Mouse (Mus musculus) ovary, adult 18-20 months (tissue): ENCODE measurements around the gene Atp8a2.

ENCODE experiments used
- DNase-seq: peaks from one replicate; pipeline ENCODE4 v3.0.0; 2022; ENCODE audit warnings: low spot score, mixed read lengths

Gene Atp8a2

DNA sequence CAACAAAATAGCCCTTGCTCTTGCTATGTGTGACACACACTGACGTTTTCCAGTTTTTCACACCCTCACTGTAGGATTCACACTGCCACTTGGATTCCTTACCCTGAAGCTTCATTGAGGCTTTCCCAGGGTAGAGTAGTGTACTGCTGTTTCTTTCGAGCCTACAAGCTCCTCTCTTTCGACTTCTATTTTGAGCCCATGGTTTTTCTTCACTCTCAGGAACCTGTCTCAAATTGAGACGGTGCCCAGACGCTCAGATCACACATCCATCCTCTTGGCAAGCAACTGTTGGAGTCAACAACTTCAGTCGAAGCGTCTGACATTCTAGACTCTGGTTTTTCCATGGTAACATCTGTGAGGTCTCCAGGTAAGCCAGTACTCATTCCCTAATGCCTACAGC is at the start of gene Atp8a2:
Gene Atp8a2, minus strand, starts transcription at position 296 of the 400 bp plus-strand sequence.
- no peak for DNase-seq

- DNase-seq = no peak
These were observed 41.6 kb upstream of the Atp8a2 start for GRCm38 (mm10) chr14:60238551-60238950.

DNA sequence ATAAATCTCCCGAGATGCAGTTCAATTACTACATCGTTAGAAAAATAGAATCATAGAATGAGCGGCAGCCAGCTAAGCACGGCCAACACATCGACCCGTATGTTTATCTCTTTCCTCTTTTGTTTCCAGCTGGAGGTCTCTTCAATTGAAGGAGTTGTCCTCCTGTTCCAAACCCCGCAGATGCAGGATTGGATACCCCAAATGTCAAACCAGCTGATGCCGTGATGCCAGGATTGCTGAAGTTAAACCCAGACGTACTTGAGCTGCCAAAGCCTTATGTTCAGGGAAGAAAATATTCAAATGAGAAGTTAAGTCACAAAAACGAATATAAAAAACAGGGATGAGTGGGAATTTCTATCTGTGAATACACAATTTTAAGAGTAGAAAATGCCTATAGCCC is 22.9 kb upstream of the Atp8a2 start:
- no peak for DNase-seq

DNA sequence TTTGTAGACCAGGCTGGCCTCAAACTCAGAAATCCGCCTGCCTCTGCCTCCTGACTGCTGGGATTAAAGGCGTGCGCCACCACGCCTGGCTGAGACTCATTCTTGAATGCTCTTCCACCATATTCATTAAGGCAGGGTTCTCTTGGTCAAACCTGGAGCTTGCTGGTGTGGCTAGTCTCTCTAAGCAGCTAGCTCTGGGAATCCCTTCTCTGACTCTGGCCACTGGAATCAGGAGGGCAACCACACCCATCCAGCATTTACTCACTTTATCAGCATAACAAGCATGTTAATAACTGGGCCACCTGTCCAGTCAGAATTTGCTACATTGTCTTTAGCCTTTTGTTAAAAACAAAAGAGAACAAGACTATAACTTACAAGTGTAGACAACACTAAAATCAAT is 20.6 kb upstream of the Atp8a2 start:
- no peak for DNase-seq

DNA sequence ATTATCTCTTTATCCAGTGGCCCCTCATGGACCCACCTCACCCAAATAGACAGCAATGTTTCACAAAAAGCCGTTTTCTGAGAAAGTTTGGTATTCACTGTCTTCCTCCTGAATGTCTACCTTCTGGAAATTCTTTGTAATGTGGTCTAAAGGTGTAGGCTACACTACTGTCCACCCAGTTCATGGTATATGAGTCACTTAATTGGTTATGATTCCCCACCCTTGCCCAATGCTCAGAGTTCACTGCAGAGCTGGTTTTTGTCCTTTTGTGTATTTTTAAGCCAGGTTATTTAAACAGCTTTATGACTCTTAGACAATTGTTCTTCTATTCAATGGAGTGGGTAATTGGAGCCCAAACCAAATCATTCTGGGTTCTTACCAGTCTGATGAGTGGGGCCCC is 19.1 kb upstream of the Atp8a2 start:
- no peak for DNase-seq

DNA sequence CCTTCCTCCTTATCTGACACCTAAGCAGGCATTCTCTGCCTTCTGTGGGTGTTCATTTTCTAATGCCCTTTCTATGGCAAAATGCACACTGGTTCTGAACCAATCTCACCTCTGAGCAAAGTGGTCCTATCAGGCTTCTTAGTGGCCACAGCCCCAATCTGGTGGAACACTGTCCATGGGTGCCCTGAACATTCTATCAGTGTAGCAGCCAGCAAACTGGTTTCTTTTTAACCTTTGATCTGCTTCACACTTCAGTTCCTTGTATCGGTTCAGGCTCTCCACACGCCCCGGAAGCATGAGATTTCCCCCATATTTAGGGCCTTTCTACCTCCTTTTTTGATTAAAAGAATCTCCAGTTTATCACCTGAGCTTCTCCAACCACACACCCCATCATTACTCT is 18.0 kb upstream of the Atp8a2 start:
- no peak for DNase-seq

- no peak for DNase-seq
These were observed 17.1 kb upstream of the Atp8a2 start for GRCm38 (mm10) chr14:60214040-60214439.

DNA sequence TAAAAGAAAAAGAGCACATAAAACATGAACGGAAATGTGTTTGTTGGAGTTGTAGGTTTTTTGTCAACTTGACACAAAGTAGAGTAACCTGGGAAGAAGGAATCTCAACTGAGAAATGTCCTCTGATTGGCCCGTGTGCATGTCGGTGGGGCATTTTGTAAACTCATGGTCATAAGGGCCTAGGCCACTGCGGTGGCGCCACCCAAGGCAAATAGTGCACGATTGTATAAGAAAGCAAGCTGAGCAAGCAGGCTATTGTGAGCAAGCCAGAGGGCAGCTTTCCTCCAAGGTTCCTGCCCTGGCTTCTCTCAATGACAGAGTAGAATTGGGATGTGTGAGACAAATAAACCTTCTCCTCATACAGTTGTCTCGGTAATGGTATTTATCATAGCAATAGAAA is 12.2 kb upstream of the Atp8a2 start:
- DNase-seq = no peak

DNA sequence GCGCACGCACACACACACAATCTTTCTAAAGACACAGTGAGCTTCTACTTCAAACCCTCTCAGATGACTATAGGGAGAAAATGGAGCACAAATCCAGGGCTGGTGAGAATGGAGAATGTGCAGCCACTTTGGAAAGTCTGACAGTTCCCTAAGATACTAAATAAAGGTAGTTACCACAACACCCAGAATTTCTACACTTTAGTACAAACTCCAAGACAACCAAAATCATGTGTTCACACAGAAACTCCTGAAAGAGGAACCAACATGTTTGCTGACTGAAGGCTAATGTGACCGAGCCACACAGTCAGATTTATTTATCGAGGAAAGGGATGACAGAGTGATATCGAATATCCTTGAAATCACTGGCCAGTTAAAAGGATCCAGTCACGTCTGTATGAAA is 8.0 kb upstream of the Atp8a2 start:
- DNase-seq = no peak

GRCm38 (mm10) chr14:60195999-60196398 is 980 bp downstream of the Atp8a2 start:
- DNase-seq = no peak

- DNase-seq = no peak
These were observed 2.4 kb downstream of the Atp8a2 start for GRCm38 (mm10) chr14:60194606-60195005.

DNA sequence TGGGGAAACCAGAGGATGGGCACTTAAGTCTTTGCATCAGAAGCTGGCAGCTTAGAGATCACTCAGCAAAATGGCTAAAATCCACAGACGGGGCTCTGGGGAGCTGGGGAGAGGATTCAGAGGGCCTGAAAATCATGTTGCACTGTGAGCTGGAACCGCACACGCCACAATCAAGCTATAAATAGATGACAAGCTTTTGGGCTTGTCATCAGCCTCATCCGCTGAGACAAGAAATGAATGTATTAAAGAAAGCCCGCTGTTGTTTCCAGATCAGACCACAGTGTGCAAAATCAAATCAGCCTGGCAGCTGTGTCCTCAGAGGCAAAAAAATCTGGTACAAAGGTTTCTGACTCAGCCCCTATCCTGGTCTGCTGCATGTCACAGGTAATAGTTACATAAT is 7.2 kb downstream of the Atp8a2 start:
- DNase-seq = no peak

- DNase-seq = no peak
These were observed 8.7 kb downstream of the Atp8a2 start for GRCm38 (mm10) chr14:60188201-60188825.

GRCm38 (mm10) chr14:60181306-60181705 is 15.7 kb downstream of the Atp8a2 start:
- DNase-seq = no peak

GRCm38 (mm10) chr14:60178571-60178955 is 18.4 kb downstream of the Atp8a2 start:
- DNase-seq = no peak

DNA sequence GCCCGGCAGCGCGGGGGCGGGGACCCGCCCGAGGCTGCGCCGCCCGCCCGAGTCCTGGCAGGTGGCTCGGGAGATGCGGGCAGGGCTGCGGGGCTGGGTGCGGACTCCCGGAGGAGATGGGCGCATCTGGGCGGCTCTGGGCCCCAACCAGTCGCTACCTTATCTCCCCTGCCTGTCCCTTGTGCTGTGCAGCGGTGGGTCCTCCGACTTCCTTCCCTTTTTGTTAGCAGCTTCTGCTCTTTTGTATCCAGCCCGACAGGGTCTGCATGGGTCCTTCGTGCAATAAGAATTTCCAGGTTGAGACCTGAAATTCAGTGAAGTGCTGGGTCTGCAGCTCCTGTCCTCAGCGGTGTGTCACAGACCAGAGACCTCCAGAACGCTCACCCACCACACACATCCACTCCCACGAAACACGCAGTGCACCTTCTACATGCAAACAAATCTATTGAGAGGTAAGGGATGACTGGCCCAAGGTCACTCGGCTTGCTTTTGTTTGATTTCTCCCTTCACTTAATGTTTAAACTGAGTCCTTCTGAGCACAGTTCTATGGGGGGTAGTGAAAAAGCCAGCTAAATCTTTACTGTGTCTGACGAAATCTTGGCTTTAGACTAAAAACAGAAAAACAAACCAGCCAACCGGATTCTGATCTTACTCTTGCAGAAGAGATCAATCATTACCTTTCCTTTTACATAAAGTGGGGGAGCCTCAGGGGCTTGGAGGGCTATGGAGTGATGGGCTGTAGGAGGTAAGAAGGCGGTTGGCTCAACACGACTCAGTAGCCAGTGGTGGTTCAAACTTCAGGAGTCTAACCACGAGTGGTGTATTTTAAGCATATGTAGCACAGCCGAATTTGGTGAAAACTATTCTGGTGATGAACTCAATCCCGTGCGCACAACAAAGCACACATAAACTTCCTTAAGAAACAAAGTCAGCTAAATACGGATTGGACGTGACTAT is 19.1 kb downstream of the Atp8a2 start:
- no peak for DNase-seq

DNA sequence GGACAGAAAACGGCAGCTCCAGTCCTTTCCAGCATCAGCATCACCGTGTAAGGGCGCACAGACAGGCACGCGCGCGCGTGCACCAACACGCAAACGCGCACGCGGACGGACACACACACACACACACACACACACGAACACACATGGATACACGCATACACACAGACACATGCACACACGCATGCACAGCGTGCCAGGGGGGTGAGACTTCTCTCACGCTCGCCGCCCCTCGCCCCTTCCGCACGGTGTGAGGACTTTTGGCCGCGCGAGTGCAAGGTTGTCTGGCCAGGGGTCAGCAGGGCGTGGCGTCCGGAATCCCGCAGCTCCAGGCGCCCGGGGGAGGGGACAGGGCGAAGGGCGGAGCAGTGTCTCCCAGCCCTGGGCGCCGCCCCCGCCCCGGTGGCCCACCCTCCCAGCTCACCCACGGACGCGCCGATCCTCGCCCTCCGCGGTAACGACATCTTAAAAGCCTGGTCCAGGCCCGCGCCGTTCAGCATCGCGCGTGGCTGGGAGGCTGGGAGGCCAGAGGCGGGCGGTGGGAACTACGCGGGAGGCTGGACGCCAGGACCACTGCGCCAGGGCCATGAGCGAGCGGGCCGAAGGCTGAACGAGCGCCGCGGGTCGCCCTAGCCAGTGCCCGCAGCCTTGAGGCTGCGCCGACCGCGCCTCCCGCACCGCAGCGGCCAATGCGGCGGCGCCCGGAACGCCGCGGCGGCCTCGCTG is 19.9 kb downstream of the Atp8a2 start:
- DNase-seq = peak; percentile 23

DNA sequence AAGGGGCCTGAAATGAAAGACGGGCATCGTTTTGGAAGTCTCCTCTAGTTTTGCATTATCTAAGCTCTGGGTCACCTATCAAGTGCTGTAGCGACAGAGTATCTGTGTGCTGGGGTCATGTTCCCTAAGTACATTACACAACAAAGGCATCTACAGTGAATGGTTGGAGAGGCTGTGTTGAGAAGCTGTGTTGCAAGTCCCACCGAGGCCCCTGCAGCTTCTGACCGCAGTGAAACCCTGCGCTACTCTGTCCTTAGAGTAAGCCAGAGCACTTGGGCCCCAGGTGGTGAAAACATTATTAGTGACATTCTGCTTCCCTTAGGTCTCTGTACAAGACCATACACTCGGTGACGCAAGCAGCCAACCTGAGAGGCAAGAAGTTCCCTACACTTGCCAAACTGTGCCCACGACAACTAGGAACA is 20.5 kb downstream of the Atp8a2 start:
- DNase-seq = no peak

DNA sequence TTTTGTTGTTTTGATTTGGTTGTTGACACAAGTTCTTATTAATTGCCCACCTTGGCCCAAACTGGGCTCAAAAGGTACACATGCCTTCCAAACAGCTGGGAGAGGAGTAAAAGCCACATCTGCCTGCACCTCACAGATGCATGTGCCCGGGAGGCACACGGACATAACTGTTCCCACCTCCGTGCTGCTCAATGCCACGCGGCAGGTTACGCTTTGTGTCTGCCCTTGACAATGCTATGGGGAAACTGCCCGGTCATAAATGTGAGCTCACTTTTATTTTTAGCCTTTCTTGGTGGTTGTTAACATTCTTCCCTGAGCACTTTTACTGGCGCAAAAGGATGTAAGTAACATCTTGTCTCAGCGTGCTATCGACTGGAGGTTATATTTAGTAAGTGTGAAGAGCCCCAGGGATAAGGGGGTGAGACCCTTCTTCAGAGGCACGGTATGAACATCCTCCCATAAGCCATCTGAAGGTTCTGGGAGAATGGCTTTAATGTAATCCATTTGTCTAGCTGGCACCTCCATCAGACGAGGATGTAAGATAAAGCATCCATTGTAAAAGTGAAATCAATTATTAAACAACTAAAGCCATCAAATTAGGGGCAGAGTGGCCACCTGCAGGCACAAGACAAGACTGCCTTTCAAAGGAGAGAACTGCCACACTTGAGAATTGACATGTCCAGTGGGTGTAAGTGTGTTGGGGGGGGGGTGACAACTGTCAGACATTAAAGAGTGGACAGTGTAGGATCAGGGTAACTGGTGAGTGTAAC is 24.5 kb downstream of the Atp8a2 start:
- no peak for DNase-seq

DNA sequence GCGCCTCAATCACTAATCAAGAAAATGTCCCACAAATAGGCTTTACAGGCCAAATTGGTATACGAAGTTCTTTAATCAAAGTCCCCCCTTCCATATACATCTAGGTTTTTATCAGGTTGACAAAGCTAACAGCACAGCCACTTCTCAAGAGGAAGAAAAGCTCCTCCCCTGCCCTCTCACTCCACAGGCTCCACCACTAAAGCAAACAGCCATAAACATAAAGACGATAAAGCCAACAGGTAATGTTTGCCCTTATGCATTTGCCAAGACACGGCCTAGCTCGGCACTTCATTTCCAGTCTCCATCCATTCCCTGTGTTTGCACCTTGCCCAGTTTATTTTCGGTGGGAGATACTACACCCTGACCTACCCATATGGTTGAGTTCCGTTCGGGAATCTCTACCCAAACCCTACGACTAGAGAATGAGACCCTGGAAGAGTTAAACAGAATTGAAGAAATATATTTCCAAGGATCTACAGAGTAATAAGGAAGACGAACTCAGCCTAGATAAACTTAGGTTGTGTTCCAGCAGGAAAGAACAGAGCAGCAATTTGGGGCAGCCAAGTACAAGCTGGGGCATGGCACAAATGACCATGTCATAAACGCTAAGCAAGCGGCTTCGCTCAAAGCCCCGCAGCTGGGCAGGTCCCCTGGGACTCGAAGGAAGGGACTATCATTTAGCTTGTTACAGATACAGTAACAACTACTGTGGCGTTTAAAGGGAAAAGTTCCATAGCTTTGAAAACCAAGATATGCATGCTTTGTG is 26.0 kb downstream of the Atp8a2 start:
- no peak for DNase-seq

DNA sequence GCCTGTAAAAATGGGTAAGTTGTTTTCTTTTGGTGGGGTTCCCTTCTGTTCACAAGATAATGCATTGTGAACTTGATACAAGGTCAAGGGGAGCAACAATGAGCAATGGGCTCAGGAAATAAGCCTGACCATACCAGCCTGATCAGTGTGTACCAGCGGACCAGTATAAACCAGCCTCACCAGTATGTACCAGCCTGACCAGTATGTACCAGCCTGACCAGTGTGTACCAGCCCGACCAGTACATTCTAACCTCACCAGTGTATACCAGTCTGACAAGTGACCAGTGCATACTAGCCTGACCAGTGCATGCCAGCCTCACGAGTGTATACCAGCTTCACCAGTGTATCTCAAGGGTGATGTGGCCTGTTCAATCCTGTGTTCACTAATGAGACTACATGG is 33.6 kb downstream of the Atp8a2 start:
- DNase-seq = no peak
